Mouse (Mus musculus) forebrain, postnatal 0 days (tissue): Measurements from ENCODE around the gene Olfr686. TPM values are rescaled to one million over a fixed set of nuclear protein-coding genes. Genes with fewer than 3 reads are reported as not detected.
A peak's percentile ranks its signal among the peaks of the same experiment; 100 is the strongest.

Experiments used
- ATAC-seq: fragments of 200-750 bp; cut with Nextera tagmentation; 2 replicates; pipeline ENCODE4 v1.8.0; 2017; ENCODE audit warnings: mild to moderate bottlenecking, moderate library complexity
- DNase-seq: peaks from one replicate; pipeline ENCODE4 v3.0.0-alpha.2; 2015
- H3K27ac ChIP-seq: fragments of 300-500 bp; sonication (generic); 2 replicates; pipeline ENCODE4 v1.5.1; 2014; ENCODE audit warnings: low read depth, mild to moderate bottlenecking, antibody characterized with exemption, low read length, moderate library complexity, mixed read lengths
- H3K27me3 ChIP-seq: fragments of 300-500 bp; sonication (generic); 2 replicates; pipeline ENCODE4 v1.6.1; 2014; ENCODE audit warnings: mild to moderate bottlenecking, low read length, mixed read lengths; ENCODE audit not compliant: insufficient read depth
- H3K36me3 ChIP-seq: fragments of 300-500 bp; sonication (generic); 2 replicates; pipeline ENCODE4 v1.6.1; 2014; ENCODE audit warnings: mild to moderate bottlenecking, moderate library complexity; ENCODE audit not compliant: insufficient read depth
- H3K4me1 ChIP-seq: fragments of 300-500 bp; sonication (generic); 2 replicates; pipeline ENCODE4 v1.6.1; 2014; ENCODE audit warnings: antibody characterized with exemption; ENCODE audit not compliant: insufficient read depth
- H3K4me2 ChIP-seq: fragments of 300-500 bp; sonication (generic); 2 replicates; pipeline ENCODE4 v1.6.1; 2014; ENCODE audit warnings: low read depth, mild to moderate bottlenecking, moderate library complexity
- H3K4me3 ChIP-seq: fragments of 300-500 bp; sonication (generic); 2 replicates; pipeline ENCODE4 v1.5.1; 2014; ENCODE audit warnings: low read depth, low read length, mixed read lengths
- H3K9ac ChIP-seq: fragments of 300-500 bp; sonication (generic); 2 replicates; pipeline ENCODE4 v1.6.1; 2014; ENCODE audit warnings: mild to moderate bottlenecking
- H3K9me3 ChIP-seq: fragments of 300-500 bp; sonication (generic); 2 replicates; pipeline ENCODE4 v1.6.1; 2016; ENCODE audit warnings: low read length
- CTCF ChIP-seq: sonication (generic); IDR thresholded peaks from 2 replicates; pipeline ENCODE4 v1.5.1; 2016; ENCODE audit warnings: antibody characterized with exemption, control low read depth, low read depth
- WGBS: fragments of 180-500 bp; shearing (Covaris S2); extraction: QIAGEN DNeasy Blood & Tissue Kit; methylation state at CpG from one replicate; pipeline ENCODE4 v1.1.7; 2014; 5-methylcytosine and 5-hydroxymethylcytosine counted together
- polyA plus RNA-seq: library from polyadenylated mRNA; unstranded; fragments of >200 nt; fragmentation: Nextera tagmentation; extraction: Ambion mirVana; gene quantifications from 2 replicates; pipeline ENCODE4 v1.2.1, GENCODE M21; 2015
- total RNA-seq: library from RNA; depleted of rRNA; stranded (reverse); fragments of >200 nt; gene quantifications from 2 replicates; pipeline ENCODE4 v1.2.3, GENCODE M21; 2014; rRNA removed

Gene Olfr686
- total RNA-seq: not detected in 2 replicates
- polyA plus RNA-seq: not detected in 2 replicates

- Histone ChIP-seq H3K4me2 (no peak within 1 kb of the TSS), H3K36me3 (no peaks in the 10 kb centered on the region), H3K27me3 (no peaks in the 10 kb centered on the region), H3K4me1 (no peaks in the 10 kb centered on the region), H3K9me3 (no peaks in the 10 kb centered on the region), H3K9ac (no peak within 1 kb of the TSS), H3K27ac (no peak within 1 kb of the TSS), H3K4me3 (no peak within 1 kb of the TSS)
- TF ChIP-seq CTCF: no peak
- ATAC-seq (no peak), DNase-seq (no peak)
Measured at GRCm38 (mm10) chr7:105207385-105207784, at the start of gene Olfr686. TSS of gene Olfr686 (minus strand) at chr7:105207485.

- no peaks in the 10 kb centered on the region for H3K36me3 ChIP-seq
- TF ChIP-seq CTCF: no peak
- no peaks in the 10 kb centered on the region for H3K27me3 ChIP-seq
- WGBS: 70% methylated on average over 5 of the region's 5 CpGs
- no peaks in the 10 kb centered on the region for H3K9me3 ChIP-seq
- ATAC-seq: no peak
- H3K4me2 ChIP-seq: no peak overlapping the region
- no peak overlapping the region for H3K27ac ChIP-seq
- DNase-seq: no peak
- no peak overlapping the region for H3K4me3 ChIP-seq
- no peaks in the 10 kb centered on the region for H3K4me1 ChIP-seq
- H3K9ac ChIP-seq: no peak overlapping the region
Measured at GRCm38 (mm10) chr7:105256656-105257055, 49.4 kb upstream of the Olfr686 start.

GRCm38 (mm10) chr7:105248197-105248596, 40.9 kb upstream of the Olfr686 start:
- Histone ChIP-seq H3K4me3 (no peak overlapping the region), H3K36me3 (no peaks in the 10 kb centered on the region), H3K27ac (no peak overlapping the region), H3K9me3 (no peaks in the 10 kb centered on the region), H3K4me2 (no peak overlapping the region), H3K9ac (no peak overlapping the region), H3K4me1 (no peaks in the 10 kb centered on the region), H3K27me3 (no peaks in the 10 kb centered on the region)
- TF ChIP-seq CTCF: no peak
- ATAC-seq: no peak
- WGBS: 42% methylated on average over 1 of the region's 1 CpGs
- DNase-seq: no peak

- no peak overlapping the region for H3K27ac ChIP-seq
- no peak overlapping the region for H3K9ac ChIP-seq
- no peak for ATAC-seq
- no peaks in the 10 kb centered on the region for H3K27me3 ChIP-seq
- no peaks in the 10 kb centered on the region for H3K36me3 ChIP-seq
- no peak overlapping the region for H3K4me2 ChIP-seq
- no peak for DNase-seq
- 81% methylated on average over 3 of the region's 3 CpGs for WGBS
- H3K9me3 ChIP-seq: no peaks in the 10 kb centered on the region
- no peak for TF ChIP-seq CTCF
- no peak overlapping the region for H3K4me3 ChIP-seq
- H3K4me1 ChIP-seq: no peaks in the 10 kb centered on the region
Measured at GRCm38 (mm10) chr7:105247671-105248070, 40.4 kb upstream of the Olfr686 start.

GRCm38 (mm10) chr7:105229386-105229785, 22.1 kb upstream of the Olfr686 start:
- no peak for TF ChIP-seq CTCF
- Histone ChIP-seq H3K36me3 (no peaks in the 10 kb centered on the region), H3K9ac (no peak overlapping the region), H3K9me3 (no peaks in the 10 kb centered on the region), H3K4me3 (no peak overlapping the region), H3K4me2 (no peak overlapping the region), H3K4me1 (no peaks in the 10 kb centered on the region), H3K27ac (no peak overlapping the region), H3K27me3 (no peaks in the 10 kb centered on the region)
- DNase-seq: no peak
- 91% methylated on average over 2 of the region's 2 CpGs for WGBS
- no peak for ATAC-seq

GRCm38 (mm10) chr7:105228138-105228537, 20.9 kb upstream of the Olfr686 start:
- WGBS: 93% methylated on average over 1 of the region's 1 CpGs

GRCm38 (mm10) chr7:105226703-105227102, 19.4 kb upstream of the Olfr686 start:
- no peak for ATAC-seq
- no peaks in the 10 kb centered on the region for H3K9me3 ChIP-seq
- no peaks in the 10 kb centered on the region for H3K27me3 ChIP-seq
- no peak for TF ChIP-seq CTCF
- no peak overlapping the region for H3K9ac ChIP-seq
- no peaks in the 10 kb centered on the region for H3K4me1 ChIP-seq
- H3K4me2 ChIP-seq: no peak overlapping the region
- H3K4me3 ChIP-seq: no peak overlapping the region
- no peak for DNase-seq
- H3K27ac ChIP-seq: no peak overlapping the region
- H3K36me3 ChIP-seq: no peaks in the 10 kb centered on the region

More at GRCm38 (mm10) chr7:105228138-105228537, 20.9 kb upstream of the Olfr686 start:
- H3K27ac ChIP-seq: no peak overlapping the region
- H3K4me3 ChIP-seq: no peak overlapping the region
- H3K36me3 ChIP-seq: no peaks in the 10 kb centered on the region
- DNase-seq (no peak), ATAC-seq (no peak)
- H3K4me1 ChIP-seq: no peaks in the 10 kb centered on the region
- no peak overlapping the region for H3K4me2 ChIP-seq
- no peaks in the 10 kb centered on the region for H3K27me3 ChIP-seq
- no peaks in the 10 kb centered on the region for H3K9me3 ChIP-seq
- H3K9ac ChIP-seq: no peak overlapping the region
- no peak for TF ChIP-seq CTCF

GRCm38 (mm10) chr7:105226072-105226471, 18.8 kb upstream of the Olfr686 start:
- Histone ChIP-seq H3K9ac (no peak overlapping the region), H3K27ac (no peak overlapping the region), H3K4me3 (no peak overlapping the region), H3K36me3 (no peaks in the 10 kb centered on the region), H3K9me3 (no peaks in the 10 kb centered on the region), H3K27me3 (no peaks in the 10 kb centered on the region), H3K4me2 (no peak overlapping the region), H3K4me1 (no peaks in the 10 kb centered on the region)
- DNase-seq (no peak), ATAC-seq (no peak)
- peak; percentile 18; the same call in 1 of the 2 replicates for TF ChIP-seq CTCF
